Mouse (Mus musculus): ENCODE measurements around the gene Hmg20b.

DNA sequence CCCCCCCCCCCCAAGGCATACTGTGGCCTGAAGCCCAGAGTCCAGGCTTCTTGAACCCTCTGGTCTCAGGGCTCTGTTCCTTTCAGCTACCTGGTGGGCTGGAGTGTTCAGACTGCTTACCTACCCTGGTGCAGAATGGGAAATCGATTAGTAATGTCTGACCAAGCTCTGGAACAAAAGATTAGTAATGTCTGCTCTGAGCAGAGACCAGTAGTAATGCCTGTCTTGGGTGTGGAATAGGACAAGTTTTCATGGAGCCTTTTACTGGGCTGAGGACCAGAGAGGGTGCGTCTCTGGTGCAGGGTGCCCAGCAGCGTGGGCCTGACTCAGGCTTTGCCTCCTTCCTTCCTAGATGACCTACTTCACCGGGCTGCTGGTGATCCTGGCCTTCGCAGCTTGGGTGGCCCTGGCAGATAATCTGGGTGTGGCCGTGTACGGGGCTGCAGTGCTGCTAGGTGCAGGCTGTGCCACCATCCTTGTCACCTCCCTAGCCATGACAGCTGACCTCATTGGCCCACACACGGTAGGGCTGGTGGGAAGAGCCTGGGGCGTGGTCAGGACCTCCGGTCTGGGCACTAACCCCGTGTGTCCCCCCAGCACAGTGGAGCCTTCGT lies 12.2 kb upstream of the Hmg20b start:
- TF ChIP-seq CTCF (IDR thresholded peaks at IDR 0.05) = no peak
- TF ChIP-seq EP300 (IDR thresholded peaks at IDR 0.05) = no peak

Measured in lung, postnatal 0 days (tissue).